Mouse (Mus musculus): ENCODE measurements around the gene Slc39a3.
"Not testable (repeated sequence)": the region's sequence is repeated elsewhere in the genome, so short reads cannot be mapped to it uniquely, and the experiment has no call there.

The Slc39a3 gene

GRCm38 (mm10) chr10:81036988-81037580 lies at the start of gene Slc39a3:
TSS of gene Slc39a3 (minus strand) at chr10:81037426.
- peak; percentile 98 to 99 for DNase-seq

GRCm38 (mm10) chr10:81087021-81087420 lies 49.8 kb upstream of the Slc39a3 start:
- peak; percentile 21 to 24 for DNase-seq

GRCm38 (mm10) chr10:81082168-81082960 lies 45.1 kb upstream of the Slc39a3 start:
- peak; percentile 64 for DNase-seq

- no peak for DNase-seq
Observed at GRCm38 (mm10) chr10:81080008-81080655, 42.9 kb upstream of the Slc39a3 start.

- no peak for DNase-seq
Observed at GRCm38 (mm10) chr10:81077916-81078315, 40.7 kb upstream of the Slc39a3 start.

GRCm38 (mm10) chr10:81076356-81076755 lies 39.1 kb upstream of the Slc39a3 start:
- DNase-seq: no peak

- no peak for DNase-seq
Observed at GRCm38 (mm10) chr10:81075734-81076133, 38.5 kb upstream of the Slc39a3 start.

GRCm38 (mm10) chr10:81073464-81073863 lies 36.2 kb upstream of the Slc39a3 start:
- DNase-seq: no peak

- no peak for DNase-seq
Observed at GRCm38 (mm10) chr10:81072290-81072689, 35.1 kb upstream of the Slc39a3 start.

GRCm38 (mm10) chr10:81069836-81070235 lies 32.6 kb upstream of the Slc39a3 start, which contains the start of gene Thop1:
TSS of gene Thop1 (plus strand) at chr10:81070035.
- peak; percentile 98 to 99 for DNase-seq

- DNase-seq: no peak
Observed at GRCm38 (mm10) chr10:81068706-81069105, 31.5 kb upstream of the Slc39a3 start.

GRCm38 (mm10) chr10:81064519-81064918 lies 27.3 kb upstream of the Slc39a3 start:
- DNase-seq: not testable (repeated sequence)

- peak; percentile 28 to 48 for DNase-seq
Observed at GRCm38 (mm10) chr10:81062710-81063109, 25.5 kb upstream of the Slc39a3 start.

GRCm38 (mm10) chr10:81059603-81060543 lies 22.6 kb upstream of the Slc39a3 start, which contains the start of gene Sgta:
TSS of gene Sgta (minus strand) at chr10:81060181.
- peak; percentile 99 to 100 for DNase-seq

- DNase-seq: no peak
Observed at GRCm38 (mm10) chr10:81058896-81059295, 21.7 kb upstream of the Slc39a3 start.

- DNase-seq: no peak
Observed at GRCm38 (mm10) chr10:81057406-81058130, 20.3 kb upstream of the Slc39a3 start.

GRCm38 (mm10) chr10:81055802-81056340 lies 18.6 kb upstream of the Slc39a3 start:
- not testable (repeated sequence) for DNase-seq

GRCm38 (mm10) chr10:81055169-81055568 lies 17.9 kb upstream of the Slc39a3 start:
- DNase-seq: no peak

GRCm38 (mm10) chr10:81052577-81052976 lies 15.4 kb upstream of the Slc39a3 start:
- DNase-seq: no peak

- no peak for DNase-seq
Observed at GRCm38 (mm10) chr10:81051133-81051532, 13.9 kb upstream of the Slc39a3 start.

GRCm38 (mm10) chr10:81050645-81051044 lies 13.4 kb upstream of the Slc39a3 start:
- DNase-seq: no peak

Data from lung, adult 18-20 months (tissue).